Comparison of ENCODE assay signal across 9 mouse cellular contexts in genomic region chr10:117916280-117916679, GRCm38 (mm10).
DNase-seq lines count a peak whose midpoint lies in the region; ATAC-seq and TF ChIP-seq lines count a peak whose summit lies in the region.
"Had no signal": no experiment of that assay in that cellular context is flagged by ENCODE, and none has a peak within 500 bp of the region (broad histone marks: within the 10 kb centered on the region; RNA-seq: fewer than 3 reads in every experiment).

No protein-coding gene starts in this region.

- H3K27ac ChIP-seq in left cerebral cortex, adult 2 months = no peak overlapping the region
- H3K27ac ChIP-seq in MEL (ENCODE audit: control insufficient read depth, low read depth, low read length) = peak overlapping the region; percentile 81
- no peak overlapping the region for H3K27ac ChIP-seq in neural tube, embryonic 15.5 days (replicated peaks)

- peaks cover 13 to 35% of the 10 kb centered on the region in 2 experiments for H3K4me1 ChIP-seq in MEL (ENCODE audit: control insufficient read depth in 1 of 2, insufficient read depth in 2 of 2, low read length in 2 of 2)
- no peaks in the 10 kb centered on the region for H3K4me1 ChIP-seq in neural tube, embryonic 15.5 days

- peak; percentile 80 to 83 for TF ChIP-seq EP300 in MEL (IDR thresholded peaks at IDR 0.05; ENCODE audit: low read depth in 1 of 2, low read length in 2 of 2)

- H3K4me2 ChIP-seq in neural tube, embryonic 15.5 days = no peak overlapping the region

- no peak for TF ChIP-seq POLR2A in MEL (IDR thresholded peaks at IDR 0.05; ENCODE audit: control insufficient read depth in 1 of 2, insufficient read depth in 1 of 2, low read depth in 1 of 2, low read length in 2 of 2, poor library complexity in 1 of 2)

- peak overlapping the region; percentile 58 for H3K9ac ChIP-seq in MEL (ENCODE audit: control insufficient read depth, low read depth, low read length, poor library complexity, severe bottlenecking)
- no peak overlapping the region for H3K9ac ChIP-seq in neural tube, embryonic 15.5 days (replicated peaks)

- TF ChIP-seq CTCF in left cerebral cortex, adult 2 months (IDR thresholded peaks at IDR 0.05) = peak; percentile 14; the same call in 1 of the 2 replicates
- TF ChIP-seq CTCF in MEL (IDR thresholded peaks at IDR 0.05 in 2 of 3, conservative IDR thresholded peaks at IDR 0.05 in 1 of 3; ENCODE audit: control insufficient read depth in 1 of 3, insufficient read depth in 1 of 3, low read depth in 2 of 3, low read length in 3 of 3, poor library complexity in 1 of 3, severe bottlenecking in 1 of 3) = peak in 2 of 3 experiments; percentile 11 to 17; a peak in 3 of 6 replicates

- H3K79me2 ChIP-seq in MEL (ENCODE audit: control insufficient read depth, insufficient read depth, low read length, poor library complexity) = no peaks in the 10 kb centered on the region

- ATAC-seq in megakaryocyte progenitor cell, adult 5-6 weeks (replicated peaks; ENCODE audit: poor library complexity) = peak; percentile 62
- ATAC-seq in neural tube, embryonic 15.5 days (ENCODE audit: low FRiP score) = no peak

- no peak overlapping the region for H3K4me3 ChIP-seq in left cerebral cortex, adult 2 months
- H3K4me3 ChIP-seq in MEL (ENCODE audit: control insufficient read depth in 1 of 2, insufficient read depth in 1 of 2, low read depth in 2 of 2, low read length in 2 of 2) = peak overlapping the region in 1 of 2 experiments; percentile 41; a peak in 2 of 4 replicates
- H3K4me3 ChIP-seq in neural tube, embryonic 15.5 days (replicated peaks) = no peak overlapping the region
- H3K4me3 ChIP-seq: erythroblast, embryonic 14.5 days had no signal

- peaks cover 0 to 29% of the 10 kb centered on the region in 2 experiments; a peak in 2 of 4 replicates for H3K36me3 ChIP-seq in MEL (ENCODE audit: control insufficient read depth in 1 of 2, insufficient read depth in 2 of 2, low read length in 2 of 2)
- no peaks in the 10 kb centered on the region for H3K36me3 ChIP-seq in neural tube, embryonic 15.5 days

- H3K27me3 ChIP-seq in MEL (ENCODE audit: control insufficient read depth in 1 of 2, insufficient read depth in 2 of 2, low read length in 2 of 2) = no peaks in the 10 kb centered on the region
- H3K27me3 ChIP-seq in neural tube, embryonic 15.5 days (replicated peaks) = no peaks in the 10 kb centered on the region

- no peaks in the 10 kb centered on the region for H3K9me3 ChIP-seq in MEL (replicated peaks; ENCODE audit: insufficient read depth, low read length)
- no peaks in the 10 kb centered on the region for H3K9me3 ChIP-seq in neural tube, embryonic 15.5 days (replicated peaks)

- intact Hi-C loops in left cerebral cortex, adult 2 months (cut with DNase I) = no loop called here
- intact Hi-C loops in left cerebral cortex, postnatal 10 days (cut with DNase I) = no loop called here

- no peak; the same call in 1 of the 2 replicates for TF ChIP-seq RAD21 in MEL (IDR thresholded peaks at IDR 0.05; ENCODE audit: low read depth, low read length)

- peak in 1 of 2 experiments; percentile 25 for DNase-seq in left cerebral cortex, adult 2 months (ENCODE audit: extremely low spot score in 1 of 2, low spot score in 2 of 2)
- no peak for DNase-seq in left cerebral cortex, postnatal 10 days (ENCODE audit: extremely low spot score in 1 of 2, low spot score in 2 of 2)
- peak; percentile 84 for DNase-seq in MEL (ENCODE audit: low read depth, low spot score)
- peak; percentile 62 for DNase-seq in c-Kit-positive CD71-positive TER-119-positive erythroid progenitor cells, embryonic 14.5 days (ENCODE audit: low spot score)
- no peak for DNase-seq in cerebellum, postnatal 36 days
- DNase-seq: heart, postnatal 14 days had no signal

- WGBS in neural tube, embryonic 15.5 days = 69% methylated on average over 7 of the region's 7 CpGs

TF ChIP-seq in MEL, 35 proteins besides CTCF, POLR2A, EP300 and RAD21:
- no peak for TF ChIP-seq BHLHE40 (IDR thresholded peaks at IDR 0.05; ENCODE audit: borderline replicate concordance, low read depth, low read length)
- TF ChIP-seq MAFK (IDR thresholded peaks at IDR 0.05; ENCODE audit: borderline replicate concordance, low read depth, low read length) = no peak
- no peak for TF ChIP-seq UBTF (IDR thresholded peaks at IDR 0.05; ENCODE audit: borderline replicate concordance, insufficient read depth, low read depth, low read length)
- TF ChIP-seq POLR2AphosphoS2 (IDR thresholded peaks at IDR 0.05; ENCODE audit: low read length) = no peak
- no peak for TF ChIP-seq SIN3A (IDR thresholded peaks at IDR 0.05; ENCODE audit: low read length)
- no peak for TF ChIP-seq KAT2A (conservative IDR thresholded peaks at IDR 0.05; ENCODE audit: low read depth, low read length)
- TF ChIP-seq MEF2A (IDR thresholded peaks at IDR 0.05; ENCODE audit: extremely low read depth, insufficient replicate concordance, low read depth, low read length, poor library complexity, severe bottlenecking) = no peak
- no peak for TF ChIP-seq ZC3H11A (IDR thresholded peaks at IDR 0.05; ENCODE audit: low read depth, low read length)
- peak; percentile 26; the same call in 1 of the 2 replicates for TF ChIP-seq HCFC1 (IDR thresholded peaks at IDR 0.05; ENCODE audit: low read depth, low read length)
- no peak for TF ChIP-seq TAL1 (IDR thresholded peaks at IDR 0.05; ENCODE audit: low read length)
- no peak for TF ChIP-seq ZKSCAN1 (IDR thresholded peaks at IDR 0.05; ENCODE audit: low read depth, low read length)
- no peak for TF ChIP-seq CHD2 (IDR thresholded peaks at IDR 0.05; ENCODE audit: low read length)
- no peak for TF ChIP-seq NELFE (IDR thresholded peaks at IDR 0.05; ENCODE audit: low read depth, low read length)
- no peak for TF ChIP-seq E2F4 (IDR thresholded peaks at IDR 0.05; ENCODE audit: borderline replicate concordance, low read depth, low read length)
- no peak for TF ChIP-seq NRF1 (IDR thresholded peaks at IDR 0.05; ENCODE audit: insufficient read depth, low read depth, low read length, poor library complexity, severe bottlenecking)
- no peak for TF ChIP-seq CHD1 (IDR thresholded peaks at IDR 0.05; ENCODE audit: low read depth, low read length)
- peak; percentile 65; the same call in 1 of the 2 replicates for TF ChIP-seq RCOR1 (IDR thresholded peaks at IDR 0.05; ENCODE audit: low read depth, low read length)
- TF ChIP-seq GATA1 (IDR thresholded peaks at IDR 0.05; ENCODE audit: low read depth, low read length) = peak; percentile 85
- TF ChIP-seq ZNF384 (IDR thresholded peaks at IDR 0.05; ENCODE audit: low read depth, low read length) = peak; percentile 90
- TF ChIP-seq POLR2AphosphoS5 (IDR thresholded peaks at IDR 0.05; ENCODE audit: borderline replicate concordance, low read depth, low read length) = no peak
- TF ChIP-seq JUND (IDR thresholded peaks at IDR 0.05; ENCODE audit: low read depth, low read length) = peak; percentile 93
- no peak for TF ChIP-seq ELF1 (IDR thresholded peaks at IDR 0.05; ENCODE audit: low read depth, low read length)
- no peak; the same call in 1 of the 2 replicates for TF ChIP-seq SMC3 (IDR thresholded peaks at IDR 0.05; ENCODE audit: low read depth, low read length)
- TF ChIP-seq MYC (IDR thresholded peaks at IDR 0.05; ENCODE audit: low read depth, low read length) = 0 out of 2 replicates have a peak, but pooled peaks have one; percentile 13
- TF ChIP-seq TCF12 (IDR thresholded peaks at IDR 0.05; ENCODE audit: low read depth, low read length) = no peak; the same call in 1 of the 2 replicates
- peak; percentile 63; the same call in 1 of the 2 replicates for TF ChIP-seq MYB (IDR thresholded peaks at IDR 0.05; ENCODE audit: low read depth, low read length)
- no peak for TF ChIP-seq TBP (IDR thresholded peaks at IDR 0.05; ENCODE audit: low read depth, low read length)
- no peak for TF ChIP-seq MXI1 (IDR thresholded peaks at IDR 0.05; ENCODE audit: low read depth, low read length)
- TF ChIP-seq MAX (IDR thresholded peaks at IDR 0.05; ENCODE audit: low read length) = no peak
- TF ChIP-seq USF1 (IDR thresholded peaks at IDR 0.05; ENCODE audit: low read depth, low read length) = no peak
- TF ChIP-seq MAZ (IDR thresholded peaks at IDR 0.05; ENCODE audit: low read depth, low read length) = 0 out of 2 replicates have a peak, but pooled peaks have one; percentile 55
- peak; percentile 47; the same call in 1 of the 2 replicates for TF ChIP-seq ZMIZ1 (IDR thresholded peaks at IDR 0.05; ENCODE audit: low read depth, low read length)
- TF ChIP-seq ETS1 (IDR thresholded peaks at IDR 0.05; ENCODE audit: low read depth, low read length) = peak; percentile 89
- TF ChIP-seq USF2 (IDR thresholded peaks at IDR 0.05; ENCODE audit: borderline replicate concordance in 1 of 2, insufficient read depth in 1 of 2, low read depth in 1 of 2, low read length in 2 of 2) = no peak
- peak; percentile 53; the same call in 1 of the 2 replicates for TF ChIP-seq GABPA (IDR thresholded peaks at IDR 0.05; ENCODE audit: low read depth, low read length)

Comparison
In these comparisons a context has a peak if more than half of its experiments do, and no peak if none do; other contexts are left out.
1. DNase-seq: peak in MEL (single experiment) and c-Kit-positive CD71-positive TER-119-positive erythroid progenitor cells, embryonic 14.5 days (single experiment); none in left cerebral cortex, postnatal 10 days (0 of 2) and cerebellum, postnatal 36 days (0 of 2).